Mouse (Mus musculus): ENCODE measurements at regions not wholly inside any gene's neighbourhood (a gene's known extent, or its start where the extent isn't known, plus 50 kb on each side); places are given as distances from the start of the nearest gene placed in this dataset.

- Histone ChIP-seq H3K4me1 (no peaks in the 10 kb centered on the region), H3K4me3 (replicated peaks) (no peak overlapping the region), H3K36me3 (replicated peaks; ENCODE audit: low read length) (no peaks in the 10 kb centered on the region), H3K9me3 (peaks cover 12% of the 10 kb centered on the region), H3K27me3 (replicated peaks) (no peaks in the 10 kb centered on the region)
- TF ChIP-seq FLI1 (IDR thresholded peaks at IDR 0.05; ENCODE audit: low read length), result no peak
- TF ChIP-seq GATA1 (IDR thresholded peaks at IDR 0.05; ENCODE audit: borderline replicate concordance, low read length), result no peak
Measured at GRCm38 (mm10) chr5:4697346-4698095, 60.3 kb downstream of the Fzd1 start.

GRCm38 (mm10) chr5:4696701-4697100 is 61.1 kb downstream of the Fzd1 start:
- H3K9me3 ChIP-seq, result peaks cover 12% of the 10 kb centered on the region
- TF ChIP-seq FLI1 (IDR thresholded peaks at IDR 0.05; ENCODE audit: low read length) (no peak), GATA1 (IDR thresholded peaks at IDR 0.05; ENCODE audit: borderline replicate concordance, low read length) (no peak)

GRCm38 (mm10) chr5:4689130-4689529 is 68.7 kb downstream of the Fzd1 start:
- no peak for TF ChIP-seq FLI1 (IDR thresholded peaks at IDR 0.05; ENCODE audit: low read length)
- TF ChIP-seq GATA1 (IDR thresholded peaks at IDR 0.05; ENCODE audit: borderline replicate concordance, low read length), result no peak
- H3K9me3 ChIP-seq, result no peaks in the 10 kb centered on the region
- no peaks in the 10 kb centered on the region for H3K36me3 ChIP-seq (replicated peaks; ENCODE audit: low read length)
- H3K27me3 ChIP-seq (replicated peaks), result no peaks in the 10 kb centered on the region
- peaks cover 16% of the 10 kb centered on the region for H3K4me1 ChIP-seq
- H3K4me3 ChIP-seq (replicated peaks), result no peak overlapping the region

More at GRCm38 (mm10) chr5:4696701-4697100, 61.1 kb downstream of the Fzd1 start:
- Histone ChIP-seq H3K27me3 (replicated peaks) (no peaks in the 10 kb centered on the region), H3K36me3 (replicated peaks; ENCODE audit: low read length) (no peaks in the 10 kb centered on the region), H3K4me3 (replicated peaks) (no peak overlapping the region), H3K4me1 (no peaks in the 10 kb centered on the region)

- no peaks in the 10 kb centered on the region for H3K27me3 ChIP-seq (replicated peaks)
- no peaks in the 10 kb centered on the region for H3K4me1 ChIP-seq
- H3K4me3 ChIP-seq (replicated peaks), result no peak overlapping the region
- TF ChIP-seq GATA1 (IDR thresholded peaks at IDR 0.05; ENCODE audit: borderline replicate concordance, low read length), result no peak
- no peaks in the 10 kb centered on the region for H3K36me3 ChIP-seq (replicated peaks; ENCODE audit: low read length)
- H3K9me3 ChIP-seq, result no peaks in the 10 kb centered on the region
Measured at GRCm38 (mm10) chr5:4675316-4675715, 82.5 kb downstream of the Fzd1 start.

- Histone ChIP-seq H3K27me3 (replicated peaks) (no peaks in the 10 kb centered on the region), H3K36me3 (replicated peaks; ENCODE audit: low read length) (no peaks in the 10 kb centered on the region), H3K4me3 (replicated peaks) (no peak overlapping the region), H3K4me1 (no peaks in the 10 kb centered on the region), H3K9me3 (no peaks in the 10 kb centered on the region)
- TF ChIP-seq FLI1 (IDR thresholded peaks at IDR 0.05; ENCODE audit: low read length), result no peak
- TF ChIP-seq GATA1 (IDR thresholded peaks at IDR 0.05; ENCODE audit: borderline replicate concordance, low read length), result no peak
Measured at GRCm38 (mm10) chr5:4666381-4666780, 91.5 kb downstream of the Fzd1 start.

- H3K4me3 ChIP-seq (replicated peaks), result no peak overlapping the region
- no peaks in the 10 kb centered on the region for H3K36me3 ChIP-seq (replicated peaks; ENCODE audit: low read length)
- no peaks in the 10 kb centered on the region for H3K9me3 ChIP-seq
- TF ChIP-seq GATA1 (IDR thresholded peaks at IDR 0.05; ENCODE audit: borderline replicate concordance, low read length) (no peak), FLI1 (IDR thresholded peaks at IDR 0.05; ENCODE audit: low read length) (no peak)
- no peaks in the 10 kb centered on the region for H3K4me1 ChIP-seq
- H3K27me3 ChIP-seq (replicated peaks), result no peaks in the 10 kb centered on the region
Measured at GRCm38 (mm10) chr5:4665978-4666377, 91.9 kb downstream of the Fzd1 start.

- H3K4me1 ChIP-seq, result no peaks in the 10 kb centered on the region
- no peaks in the 10 kb centered on the region for H3K27me3 ChIP-seq (replicated peaks)
- no peaks in the 10 kb centered on the region for H3K9me3 ChIP-seq
- no peak overlapping the region for H3K4me3 ChIP-seq (replicated peaks)
- H3K36me3 ChIP-seq (replicated peaks; ENCODE audit: low read length), result no peaks in the 10 kb centered on the region
- no peak for TF ChIP-seq FLI1 (IDR thresholded peaks at IDR 0.05; ENCODE audit: low read length)
- no peak for TF ChIP-seq GATA1 (IDR thresholded peaks at IDR 0.05; ENCODE audit: borderline replicate concordance, low read length)
Measured at GRCm38 (mm10) chr5:4664918-4665317, 92.9 kb downstream of the Fzd1 start.

GRCm38 (mm10) chr5:4664488-4664887 is 93.3 kb downstream of the Fzd1 start:
- Histone ChIP-seq H3K9me3 (no peaks in the 10 kb centered on the region), H3K4me1 (no peaks in the 10 kb centered on the region), H3K27me3 (replicated peaks) (no peaks in the 10 kb centered on the region), H3K36me3 (replicated peaks; ENCODE audit: low read length) (no peaks in the 10 kb centered on the region), H3K4me3 (replicated peaks) (no peak overlapping the region)
- TF ChIP-seq FLI1 (IDR thresholded peaks at IDR 0.05; ENCODE audit: low read length) (no peak), GATA1 (IDR thresholded peaks at IDR 0.05; ENCODE audit: borderline replicate concordance, low read length) (no peak)

GRCm38 (mm10) chr5:4662198-4662585 is 95.6 kb downstream of the Fzd1 start:
- no peaks in the 10 kb centered on the region for H3K36me3 ChIP-seq (replicated peaks; ENCODE audit: low read length)
- TF ChIP-seq GATA1 (IDR thresholded peaks at IDR 0.05; ENCODE audit: borderline replicate concordance, low read length) (no peak), FLI1 (IDR thresholded peaks at IDR 0.05; ENCODE audit: low read length) (no peak)
- no peaks in the 10 kb centered on the region for H3K4me1 ChIP-seq
- H3K4me3 ChIP-seq (replicated peaks), result no peak overlapping the region
- H3K9me3 ChIP-seq, result 0 out of 2 replicates have a peak, but pooled peaks cover under 1% of the 10 kb centered on the region
- H3K27me3 ChIP-seq (replicated peaks), result no peaks in the 10 kb centered on the region

GRCm38 (mm10) chr5:4661420-4662197 is 96.2 kb downstream of the Fzd1 start:
- Histone ChIP-seq H3K4me3 (replicated peaks) (no peak overlapping the region), H3K27me3 (replicated peaks) (no peaks in the 10 kb centered on the region), H3K36me3 (replicated peaks; ENCODE audit: low read length) (no peaks in the 10 kb centered on the region), H3K9me3 (0 out of 2 replicates have a peak, but pooled peaks cover 3% of the 10 kb centered on the region), H3K4me1 (no peaks in the 10 kb centered on the region)
- TF ChIP-seq FLI1 (IDR thresholded peaks at IDR 0.05; ENCODE audit: low read length), result no peak
- no peak for TF ChIP-seq GATA1 (IDR thresholded peaks at IDR 0.05; ENCODE audit: borderline replicate concordance, low read length)
